8 mouse cellular contexts compared by ENCODE assay signal in genomic region chr7:25680514-25681258, GRCm38 (mm10). TPM values are rescaled to one million over a fixed set of nuclear protein-coding genes. Genes with fewer than 3 reads are reported as not detected.
DNase-seq lines count a peak whose midpoint lies in the region; ATAC-seq and TF ChIP-seq lines count a peak whose summit lies in the region.

Gene B9d2 (plus strand): TSS chr7:25680780.

- H3K4me3 ChIP-seq in hindbrain, embryonic 14.5 days (replicated peaks; ENCODE audit: low read length), result peak within 1 kb of the TSS; percentile 49

- peak within 1 kb of the TSS; percentile 67 for H3K9ac ChIP-seq in hindbrain, embryonic 14.5 days

- peak within 1 kb of the TSS; percentile 93 for H3K27ac ChIP-seq in hindbrain, embryonic 14.5 days

- WGBS in hindbrain, embryonic 14.5 days, result under 1% methylated on average over 46 of the region's 46 CpGs

- H3K9me3 ChIP-seq in hindbrain, embryonic 14.5 days (ENCODE audit: control insufficient read depth, low read length), result no peaks in the 10 kb centered on the region

- no peaks in the 10 kb centered on the region for H3K36me3 ChIP-seq in hindbrain, embryonic 14.5 days (replicated peaks; ENCODE audit: control insufficient read depth, insufficient read depth)

- POLR2A ChIA-PET in Patski (lab: Charles Lee), result interaction anchor here (1.2 kb wide), 1 partner anchor 39 kb away, joined by 4 read pairs; no protein-coding TSS in a partner anchor

- peak within 1 kb of the TSS; percentile 46 for H3K4me2 ChIP-seq in hindbrain, embryonic 14.5 days (replicated peaks)

- peak; percentile 95 for ATAC-seq in Patski
- peak; percentile 93 for ATAC-seq in hindbrain, embryonic 14.5 days (ENCODE audit: low FRiP score)

- peak; percentile 89 for DNase-seq in Patski (ENCODE audit: low read depth, low spot score)
- DNase-seq in cerebellum, postnatal 14 days, result peak; percentile 96
- DNase-seq in frontal cortex, postnatal 25 days (ENCODE audit: low spot score in 2 of 2), result peak; percentile 93 to 94
- DNase-seq in hindbrain, embryonic 14.5 days (ENCODE audit: low spot score), result peak; percentile 94
- DNase-seq in layer of hippocampus, postnatal 36 days, result peak; percentile 95 to 97
- peak; percentile 98 for DNase-seq in lung, postnatal 36 days
- DNase-seq in retina, postnatal 1 day, result peak; percentile 97
- DNase-seq in urinary bladder, adult 18-20 months (ENCODE audit: low spot score in 2 of 2), result peak; percentile 94 to 97

- TF ChIP-seq CTCF in Patski (IDR thresholded peaks at IDR 0.05), result no peak

- H3K4me1 ChIP-seq in hindbrain, embryonic 14.5 days (replicated peaks; ENCODE audit: control insufficient read depth, insufficient read depth, low read length), result peaks cover 6% of the 10 kb centered on the region; the same call in 1 of the 2 replicates

- no peaks in the 10 kb centered on the region for H3K27me3 ChIP-seq in Patski
- H3K27me3 ChIP-seq in hindbrain, embryonic 14.5 days (ENCODE audit: control insufficient read depth, insufficient read depth, low read length), result peaks cover 14% of the 10 kb centered on the region

- CTCF ChIA-PET in Patski (lab: Charles Lee), result interaction anchor here (0.7 to 1.2 kb wide), 7 partner anchors 9 to 43 kb away, joined by 3 read pairs; no protein-coding TSS in a partner anchor

- in situ Hi-C loops in Patski (cut with MboI; ENCODE audit: low pct_unique_long_range_greater_than_20kb), result no loop called here

RNA-seq across cellular contexts. Expression of gene B9d2, which starts in this region (rescaled TPM):
- 40.2 TPM for polyA plus RNA-seq in Patski (2021)
- polyA plus RNA-seq in hindbrain, embryonic 14.5 days (2014; fragmentation: Nextera tagmentation; extraction: Ambion mirVana), result 41.8 and 42.7 TPM in 2 replicates
- 10 to 100 TPM; 23.9 to 24.4 TPM for total RNA-seq in layer of hippocampus, postnatal 36 days (2021)

Comparison
In these comparisons a context has a peak if more than half of its experiments do, and no peak if none do; other contexts are left out.
1. Peak in every context shown above with its lines: DNase-seq, ATAC-seq, H3K4me3 ChIP-seq and H3K27ac ChIP-seq.